Mouse (Mus musculus): Measurements from ENCODE around the gene Slc4a5.

The Slc4a5 gene

GRCm38 (mm10) chr6:83231486-83231885 lies 11.9 kb downstream of the Slc4a5 start:
- DNase-seq (ENCODE audit: low spot score in 2 of 2), result no peak

GRCm38 (mm10) chr6:83233306-83233705 lies 13.7 kb downstream of the Slc4a5 start:
- no peak for DNase-seq (ENCODE audit: low spot score in 2 of 2)

GRCm38 (mm10) chr6:83234280-83234741 lies 14.7 kb downstream of the Slc4a5 start:
- no peak for DNase-seq (ENCODE audit: low spot score in 2 of 2)

- DNase-seq (ENCODE audit: low spot score in 2 of 2), result no peak
These were observed 17.5 kb downstream of the Slc4a5 start for GRCm38 (mm10) chr6:83237123-83237522.

GRCm38 (mm10) chr6:83244422-83245061 lies 24.9 kb downstream of the Slc4a5 start:
- no peak for DNase-seq (ENCODE audit: low spot score in 2 of 2)

- DNase-seq (ENCODE audit: low spot score in 2 of 2), result peak; percentile 10 to 25
These were observed 25.5 kb downstream of the Slc4a5 start for GRCm38 (mm10) chr6:83245134-83245533.

- no peak for DNase-seq (ENCODE audit: low spot score in 2 of 2)
These were observed 26.4 kb downstream of the Slc4a5 start for GRCm38 (mm10) chr6:83245997-83246396.

GRCm38 (mm10) chr6:83246750-83247149 lies 27.1 kb downstream of the Slc4a5 start:
- no peak for DNase-seq (ENCODE audit: low spot score in 2 of 2)

- DNase-seq (ENCODE audit: low spot score in 2 of 2), result no peak
These were observed 27.5 kb downstream of the Slc4a5 start for GRCm38 (mm10) chr6:83247153-83247552.

- no peak for DNase-seq (ENCODE audit: low spot score in 2 of 2)
These were observed 34.6 kb downstream of the Slc4a5 start for GRCm38 (mm10) chr6:83254242-83254641.

GRCm38 (mm10) chr6:83264516-83264915 lies 44.9 kb downstream of the Slc4a5 start:
- no peak for DNase-seq (ENCODE audit: low spot score in 2 of 2)

GRCm38 (mm10) chr6:83265253-83265652 lies 45.6 kb downstream of the Slc4a5 start:
- no peak for DNase-seq (ENCODE audit: low spot score in 2 of 2)

- DNase-seq (ENCODE audit: low spot score in 2 of 2), result no peak
These were observed 46.0 kb downstream of the Slc4a5 start for GRCm38 (mm10) chr6:83265653-83266052.

- DNase-seq (ENCODE audit: low spot score in 2 of 2), result peak in 1 of 2 experiments; percentile 9
These were observed 48.0 kb downstream of the Slc4a5 start for GRCm38 (mm10) chr6:83267616-83268015.

- DNase-seq (ENCODE audit: low spot score in 2 of 2), result peak; percentile 79 to 82
These were observed 48.7 kb downstream of the Slc4a5 start for GRCm38 (mm10) chr6:83268144-83269010.

GRCm38 (mm10) chr6:83273733-83274132 lies 54.1 kb downstream of the Slc4a5 start:
- DNase-seq (ENCODE audit: low spot score in 2 of 2), result no peak

GRCm38 (mm10) chr6:83277151-83277550 lies 57.5 kb downstream of the Slc4a5 start:
- no peak for DNase-seq (ENCODE audit: low spot score in 2 of 2)

GRCm38 (mm10) chr6:83278881-83279280 lies 59.3 kb downstream of the Slc4a5 start:
- no peak for DNase-seq (ENCODE audit: low spot score in 2 of 2)

GRCm38 (mm10) chr6:83280256-83280955 lies 60.8 kb downstream of the Slc4a5 start:
- DNase-seq (ENCODE audit: low spot score in 2 of 2), result no peak

- DNase-seq (ENCODE audit: low spot score in 2 of 2), result no peak
These were observed 81.0 kb downstream of the Slc4a5 start for GRCm38 (mm10) chr6:83300447-83301229.

- DNase-seq (ENCODE audit: low spot score in 2 of 2), result no peak
These were observed 81.7 kb downstream of the Slc4a5 start for GRCm38 (mm10) chr6:83301294-83301693.

Data from right cerebral cortex, adult 2 months (tissue).